Mouse (Mus musculus) liver, embryonic 14.5 days (tissue): ENCODE results near the gene Scml4.

ENCODE experiments used
- CTCF ChIP-seq: IDR thresholded peaks from 2 replicates; pipeline ENCODE4 v1.5.1; 2016; ENCODE audit warnings: antibody characterized with exemption, low read depth, control low read depth
- EP300 ChIP-seq: IDR thresholded peaks from 2 replicates; pipeline ENCODE4 v1.6.1; 2016; ENCODE audit warnings: antibody characterized with exemption, low read depth

- TF ChIP-seq CTCF (no peak), EP300 (no peak)
Observed at GRCm38 (mm10) chr10:42890365-42890764, 30.2 kb downstream of the Scml4 start.
